Mouse (Mus musculus): ENCODE data around the gene Spink2. TPM values are rescaled to one million over a fixed set of nuclear protein-coding genes. Genes with fewer than 3 reads are reported as not detected.

The Spink2 gene
- total and polyA plus RNA-seq, 2 experiments from 2014 or later: 2.0 TPM; not detected in 1

DNA sequence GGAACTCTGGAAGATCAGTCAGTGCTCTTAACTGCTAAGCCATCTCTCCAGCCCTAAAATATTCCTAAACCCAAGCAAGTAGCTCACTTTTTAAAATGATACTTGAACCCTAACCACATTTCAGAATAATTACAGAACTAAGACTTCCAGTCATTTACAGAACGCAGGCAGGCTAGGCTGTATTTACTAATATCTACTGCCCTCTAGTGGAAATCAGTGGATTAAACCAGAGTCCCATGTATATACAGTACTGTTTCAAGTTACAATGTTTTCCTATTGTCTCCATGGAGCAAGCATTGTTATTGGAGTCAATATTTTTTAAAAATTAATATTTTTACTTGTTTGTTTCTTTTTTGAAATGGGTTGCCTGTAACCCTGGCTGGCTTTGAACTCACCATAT is 17.7 kb upstream of the Spink2 start:
- Histone ChIP-seq H3K36me3 (ENCODE audit: insufficient read depth) (no peaks in the 10 kb centered on the region), H3K27me3 (ENCODE audit: insufficient read depth, low read length) (no peaks in the 10 kb centered on the region), H3K4me3 (ENCODE audit: low read depth, low read length) (no peak overlapping the region), H3K4me1 (ENCODE audit: insufficient read depth) (no peaks in the 10 kb centered on the region), H3K4me2 (ENCODE audit: low read depth) (no peak overlapping the region), H3K9ac (no peak overlapping the region), H3K27ac (ENCODE audit: low read depth, low read length) (no peak overlapping the region), H3K9me3 (ENCODE audit: low read length) (no peaks in the 10 kb centered on the region)
- DNase-seq (peak; percentile 60), ATAC-seq (peak; percentile 89)
- WGBS: 13% methylated on average over 1 of the region's 1 CpGs
- peak; percentile 64 for TF ChIP-seq CTCF (IDR thresholded peaks at IDR 0.05; ENCODE audit: low read depth)

DNA sequence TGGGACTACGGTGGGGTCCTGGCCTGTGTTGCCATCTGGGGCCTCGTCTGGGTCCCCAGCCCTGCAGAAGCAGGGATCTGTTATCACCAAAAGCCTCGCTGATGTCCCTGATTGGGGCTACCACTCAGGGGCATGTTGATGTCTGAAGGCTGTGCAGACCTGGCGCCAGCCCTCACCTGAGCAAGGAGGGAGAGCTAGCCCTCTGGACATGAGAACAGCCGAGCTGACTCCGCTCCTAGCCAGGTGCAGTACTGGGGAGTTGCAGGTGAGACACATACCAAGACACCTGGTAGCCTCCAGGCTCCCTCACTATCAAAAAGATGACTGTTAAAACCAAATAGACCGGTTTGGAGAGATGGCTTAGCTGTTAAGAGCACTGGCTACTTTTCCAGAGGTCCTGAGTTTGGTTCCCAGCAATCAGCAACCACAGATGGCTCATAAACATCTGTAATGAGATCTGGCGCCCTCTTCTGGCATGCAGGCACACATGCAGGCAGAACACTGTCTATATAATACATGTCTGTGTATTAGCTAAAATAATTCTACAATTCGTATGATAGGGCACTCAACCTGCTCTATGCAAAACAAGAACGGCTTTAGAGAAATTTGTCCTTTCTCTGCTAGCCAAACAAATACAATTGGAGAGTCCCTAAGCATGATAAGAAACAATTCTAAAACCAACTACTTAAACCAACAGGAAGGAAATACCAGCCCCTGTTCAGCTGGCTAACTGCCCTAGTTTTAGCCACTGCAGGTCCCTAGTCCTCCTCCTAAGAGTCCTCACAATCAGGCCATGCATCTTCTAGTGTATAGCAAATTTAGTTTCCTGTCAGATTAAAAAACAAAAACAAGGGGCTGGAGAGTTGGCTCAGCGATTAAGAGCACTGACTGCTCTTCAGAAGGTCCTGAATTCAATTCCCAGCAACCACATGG is 12.0 kb upstream of the Spink2 start:
- TF ChIP-seq CTCF (IDR thresholded peaks at IDR 0.05; ENCODE audit: low read depth): peak; percentile 39
- Histone ChIP-seq H3K4me3 (ENCODE audit: low read depth, low read length) (no peak overlapping the region), H3K4me2 (ENCODE audit: low read depth) (no peak overlapping the region), H3K27ac (ENCODE audit: low read depth, low read length) (no peak overlapping the region), H3K36me3 (ENCODE audit: insufficient read depth) (no peaks in the 10 kb centered on the region), H3K9me3 (ENCODE audit: low read length) (no peaks in the 10 kb centered on the region), H3K4me1 (ENCODE audit: insufficient read depth) (no peaks in the 10 kb centered on the region), H3K9ac (no peak overlapping the region), H3K27me3 (ENCODE audit: insufficient read depth, low read length) (no peaks in the 10 kb centered on the region)
- 77% methylated on average over 11 of the region's 11 CpGs for WGBS
- DNase-seq: no peak
- ATAC-seq: no peak

DNA sequence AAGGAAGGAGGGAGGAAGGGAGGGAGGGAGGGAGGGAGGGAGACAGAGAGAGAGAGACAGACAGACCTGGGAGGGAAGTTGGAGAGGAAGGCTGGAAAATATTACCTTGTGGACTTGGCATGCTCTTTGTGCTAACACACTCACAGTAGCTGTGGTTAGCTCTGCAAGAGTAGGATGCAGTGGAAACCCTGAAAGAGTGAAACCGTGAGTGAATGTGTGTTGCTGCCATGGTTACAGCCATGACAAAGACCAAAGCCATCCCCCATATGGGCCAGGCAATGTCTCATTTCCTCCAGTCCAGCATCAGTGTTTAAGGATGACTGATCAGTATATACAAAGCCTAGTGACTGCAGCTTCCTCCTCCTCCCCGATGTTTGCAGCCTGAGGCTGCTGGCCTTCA is 6.5 kb upstream of the Spink2 start:
- H3K4me3 ChIP-seq (ENCODE audit: low read depth, low read length): no peak overlapping the region
- H3K4me2 ChIP-seq (ENCODE audit: low read depth): no peak overlapping the region
- WGBS: 19% methylated on average over 2 of the region's 2 CpGs
- no peaks in the 10 kb centered on the region for H3K27me3 ChIP-seq (ENCODE audit: insufficient read depth, low read length)
- ATAC-seq (peak; percentile 51), DNase-seq (no peak)
- H3K9me3 ChIP-seq (ENCODE audit: low read length): no peaks in the 10 kb centered on the region
- TF ChIP-seq CTCF (IDR thresholded peaks at IDR 0.05; ENCODE audit: low read depth): no peak
- no peak overlapping the region for H3K27ac ChIP-seq (ENCODE audit: low read depth, low read length)
- H3K4me1 ChIP-seq (ENCODE audit: insufficient read depth): no peaks in the 10 kb centered on the region
- H3K9ac ChIP-seq: no peak overlapping the region
- H3K36me3 ChIP-seq (ENCODE audit: insufficient read depth): no peaks in the 10 kb centered on the region

DNA sequence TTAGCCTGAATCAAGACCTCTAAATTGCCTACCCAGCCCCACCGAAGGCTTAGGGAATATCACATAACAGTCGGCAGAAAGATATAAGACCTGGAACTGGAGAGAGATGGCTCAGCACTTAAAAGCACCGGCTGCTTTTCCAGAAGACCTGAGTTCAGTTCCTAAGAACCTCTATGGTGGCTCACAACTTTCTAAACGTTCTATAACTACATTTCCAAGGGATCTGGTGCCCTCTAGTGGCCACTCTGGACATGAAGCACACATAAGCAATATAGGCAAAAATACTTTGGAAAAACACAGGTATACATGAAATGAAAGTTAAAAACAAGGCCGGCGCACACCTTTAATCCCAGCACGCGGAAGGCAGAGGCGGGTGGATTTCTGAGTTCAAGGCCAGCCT is 5.9 kb upstream of the Spink2 start:
- H3K27ac ChIP-seq (ENCODE audit: low read depth, low read length): no peak overlapping the region
- no peak overlapping the region for H3K9ac ChIP-seq
- TF ChIP-seq CTCF (IDR thresholded peaks at IDR 0.05; ENCODE audit: low read depth): peak; percentile 86
- H3K9me3 ChIP-seq (ENCODE audit: low read length): no peaks in the 10 kb centered on the region
- no peak overlapping the region for H3K4me3 ChIP-seq (ENCODE audit: low read depth, low read length)
- H3K27me3 ChIP-seq (ENCODE audit: insufficient read depth, low read length): no peaks in the 10 kb centered on the region
- 0 out of 2 replicates have a peak overlapping the region, but pooled peaks have one; percentile 19 for H3K4me2 ChIP-seq (ENCODE audit: low read depth)
- WGBS: 13% methylated on average over 9 of the region's 9 CpGs
- ATAC-seq: peak; percentile 60
- peak; percentile 92 for DNase-seq
- H3K4me1 ChIP-seq (ENCODE audit: insufficient read depth): no peaks in the 10 kb centered on the region
- H3K36me3 ChIP-seq (ENCODE audit: insufficient read depth): no peaks in the 10 kb centered on the region

DNA sequence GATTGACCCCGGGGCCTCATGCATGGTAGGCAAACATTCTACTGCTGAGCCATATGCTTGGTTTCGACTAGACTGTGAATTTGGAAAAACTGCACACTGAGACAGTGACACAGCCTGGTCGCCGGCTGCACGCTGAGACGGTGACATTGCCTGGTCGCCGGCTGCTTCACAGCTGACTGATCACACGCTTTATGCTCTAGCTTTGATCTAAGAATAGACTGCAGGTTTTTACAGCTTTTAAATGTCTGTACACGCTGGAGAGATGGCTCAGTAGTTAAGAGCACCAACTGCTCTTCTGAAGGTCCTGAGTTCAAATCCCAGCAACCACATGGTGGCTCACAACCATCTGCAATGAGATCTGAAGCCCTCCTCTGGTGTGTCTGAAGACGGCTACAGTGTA is 5.1 kb downstream of the Spink2 start:
- 62% methylated on average over 11 of the region's 11 CpGs for WGBS
- no peak for TF ChIP-seq CTCF (IDR thresholded peaks at IDR 0.05; ENCODE audit: low read depth)
- Histone ChIP-seq H3K9ac (no peak overlapping the region), H3K4me3 (ENCODE audit: low read depth, low read length) (no peak overlapping the region), H3K27me3 (ENCODE audit: insufficient read depth, low read length) (no peaks in the 10 kb centered on the region; the same call in 1 of the 2 replicates), H3K36me3 (ENCODE audit: insufficient read depth) (no peaks in the 10 kb centered on the region), H3K4me2 (ENCODE audit: low read depth) (no peak overlapping the region), H3K4me1 (ENCODE audit: insufficient read depth) (no peaks in the 10 kb centered on the region), H3K27ac (ENCODE audit: low read depth, low read length) (no peak overlapping the region), H3K9me3 (ENCODE audit: low read length) (no peaks in the 10 kb centered on the region)
- ATAC-seq (peak; percentile 50), DNase-seq (no peak)

DNA sequence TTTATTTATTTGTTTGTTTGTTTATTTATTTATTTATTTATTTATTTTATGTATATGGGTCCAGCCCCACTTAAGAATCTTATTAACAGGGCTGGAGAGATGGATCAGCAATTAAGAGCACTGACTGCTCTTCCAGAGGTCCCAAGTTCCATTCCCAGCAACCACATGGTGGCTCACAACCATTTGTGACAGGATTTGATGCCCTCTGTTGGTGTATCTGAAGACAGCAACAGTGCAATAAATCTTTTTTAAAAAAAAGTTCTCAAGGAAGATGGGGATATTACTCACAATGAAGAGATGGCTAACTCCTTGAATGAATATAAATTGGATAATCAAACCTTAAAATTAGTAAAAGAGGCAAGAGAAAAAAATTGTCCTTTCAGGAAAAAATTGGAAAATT is 9.0 kb downstream of the Spink2 start:
- H3K9me3 ChIP-seq (ENCODE audit: low read length): no peaks in the 10 kb centered on the region
- no peak overlapping the region for H3K4me3 ChIP-seq (ENCODE audit: low read depth, low read length)
- H3K4me2 ChIP-seq (ENCODE audit: low read depth): no peak overlapping the region
- no peak for DNase-seq
- no peaks in the 10 kb centered on the region for H3K27me3 ChIP-seq (ENCODE audit: insufficient read depth, low read length)
- TF ChIP-seq CTCF (IDR thresholded peaks at IDR 0.05; ENCODE audit: low read depth): no peak
- H3K9ac ChIP-seq: no peak overlapping the region
- no peak for ATAC-seq
- no peak overlapping the region for H3K27ac ChIP-seq (ENCODE audit: low read depth, low read length)
- H3K36me3 ChIP-seq (ENCODE audit: insufficient read depth): no peaks in the 10 kb centered on the region
- no peaks in the 10 kb centered on the region for H3K4me1 ChIP-seq (ENCODE audit: insufficient read depth)

DNA sequence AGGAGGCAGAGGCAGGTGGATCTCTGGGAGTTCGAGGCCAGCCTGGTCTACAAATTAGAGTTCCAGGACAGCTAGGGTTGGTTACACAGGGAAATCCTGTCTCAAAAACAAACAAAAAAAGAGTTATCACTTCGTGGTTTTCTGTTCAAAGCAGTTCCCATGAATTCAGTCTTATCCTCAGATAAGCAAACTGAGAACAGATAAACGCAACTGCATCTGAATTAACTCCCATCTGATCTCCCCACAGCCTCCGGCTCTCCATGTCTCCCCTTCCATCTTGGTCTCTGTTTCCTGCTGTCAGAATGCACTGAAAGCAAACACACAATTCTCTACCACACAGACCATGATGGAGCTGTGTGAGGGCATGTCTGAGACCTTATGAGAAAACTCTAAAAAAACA is 10.6 kb downstream of the Spink2 start:
- 79% methylated on average over 4 of the region's 4 CpGs for WGBS

More for the DNA sequence above, 10.6 kb downstream of the Spink2 start:
- no peak overlapping the region for H3K9ac ChIP-seq
- ATAC-seq (no peak), DNase-seq (no peak)
- H3K27me3 ChIP-seq (ENCODE audit: insufficient read depth, low read length): no peaks in the 10 kb centered on the region
- TF ChIP-seq CTCF (IDR thresholded peaks at IDR 0.05; ENCODE audit: low read depth): no peak
- no peak overlapping the region for H3K4me3 ChIP-seq (ENCODE audit: low read depth, low read length)
- H3K36me3 ChIP-seq (ENCODE audit: insufficient read depth): no peaks in the 10 kb centered on the region
- H3K4me1 ChIP-seq (ENCODE audit: insufficient read depth): no peaks in the 10 kb centered on the region
- no peak overlapping the region for H3K4me2 ChIP-seq (ENCODE audit: low read depth)
- H3K27ac ChIP-seq (ENCODE audit: low read depth, low read length): no peak overlapping the region
- no peaks in the 10 kb centered on the region for H3K9me3 ChIP-seq (ENCODE audit: low read length)
